Mouse (Mus musculus) adrenal gland, postnatal 10 days (tissue): Measurements from ENCODE around the gene Nt5dc1. TPM values are rescaled to one million over a fixed set of nuclear protein-coding genes. Genes with fewer than 3 reads are reported as not detected.

ENCODE experiments used
- total RNA-seq, 2 experiments: library from RNA; stranded (reverse); gene quantifications; 2 replicates each; pipeline ENCODE4 v1.2.3; 2021

Gene Nt5dc1
- total RNA-seq, 2 experiments from 2014 or later = 16.3 to 21.1 TPM

Other genes with a start within 250 kb of the Nt5dc1 start
- gene Dse, start 210.8 kb downstream of the Nt5dc1 start, total RNA-seq = 10 to 100 TPM; 13.1 to 13.9 TPM
- 10 to 100 TPM; 49.8 to 50.8 TPM for gene Tspyl1, start 136.4 kb downstream of the Nt5dc1 start, total RNA-seq
- gene Tspyl4, start 121.1 kb downstream of the Nt5dc1 start, total RNA-seq = 10 to 100 TPM; 15.6 to 18.5 TPM
- 1 to 10 TPM in 1 of 2 experiments, under 1 TPM in 1; 0.58 to 2.3 TPM for gene Col10a1, start 28.6 kb downstream of the Nt5dc1 start, total RNA-seq
- 10 to 100 TPM in 1 of 2 experiments, 1 to 10 TPM in 1; 6.6 to 10.5 TPM for gene Frk, start 64.8 kb upstream of the Nt5dc1 start, total RNA-seq